Mouse (Mus musculus): ENCODE measurements at regions not wholly inside any gene's neighbourhood (a gene's known extent, or its start where the extent isn't known, plus 50 kb on each side); places are given as distances from the start of the nearest gene placed in this dataset.

- TF ChIP-seq POLR2A (IDR thresholded peaks at IDR 0.05; ENCODE audit: borderline replicate concordance, insufficient read depth, low read length) (no peak), CTCF (IDR thresholded peaks at IDR 0.05; ENCODE audit: borderline replicate concordance, insufficient read depth, low read depth, low read length) (no peak)
Observed at GRCm38 (mm10) chr13:116514640-116515311, 205.3 kb upstream of the Isl1 start.
